Mouse (Mus musculus) liver, postnatal 0 days (tissue): Measurements from ENCODE around the gene Pld6.

Experiments used
- CTCF ChIP-seq: sonication (generic); IDR thresholded peaks from 2 replicates; pipeline ENCODE4 v1.5.1; 2016; ENCODE audit warnings: antibody characterized with exemption, low read depth
- EP300 ChIP-seq: IDR thresholded peaks from 2 replicates; pipeline ENCODE4 v1.6.1; 2016; ENCODE audit warnings: antibody characterized with exemption, low read depth, mild to moderate bottlenecking

DNA sequence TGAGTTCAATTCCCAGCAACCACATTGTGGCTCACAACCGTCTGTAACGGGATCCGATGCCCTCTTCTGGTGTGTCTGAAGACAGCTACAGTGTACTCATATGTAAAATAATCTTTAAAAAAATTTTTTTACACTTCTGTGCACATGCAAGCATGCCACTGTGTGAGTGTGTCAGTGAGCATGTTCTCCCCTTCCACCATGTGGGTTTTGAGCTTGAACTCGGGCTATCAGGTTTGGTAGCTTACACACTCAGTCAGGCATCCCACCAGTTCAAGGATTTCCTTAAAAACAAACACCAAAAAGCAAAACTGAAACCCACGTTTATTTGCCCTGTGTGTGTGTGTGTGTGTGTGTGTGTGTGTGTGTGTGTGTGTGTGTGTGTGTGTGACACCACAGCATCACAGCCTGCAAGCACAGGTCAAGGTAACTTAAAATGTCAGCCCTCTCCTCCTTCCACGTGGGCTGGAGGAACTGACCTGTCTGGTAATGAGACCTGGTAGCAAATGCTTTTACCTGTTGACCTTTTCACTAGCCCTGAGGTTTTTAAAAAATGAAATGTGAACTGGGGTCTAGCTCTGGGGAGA, 28.1 kb upstream of the Pld6 start:
- TF ChIP-seq CTCF = no peak
- no peak for TF ChIP-seq EP300
